In the genomic region with DNA sequence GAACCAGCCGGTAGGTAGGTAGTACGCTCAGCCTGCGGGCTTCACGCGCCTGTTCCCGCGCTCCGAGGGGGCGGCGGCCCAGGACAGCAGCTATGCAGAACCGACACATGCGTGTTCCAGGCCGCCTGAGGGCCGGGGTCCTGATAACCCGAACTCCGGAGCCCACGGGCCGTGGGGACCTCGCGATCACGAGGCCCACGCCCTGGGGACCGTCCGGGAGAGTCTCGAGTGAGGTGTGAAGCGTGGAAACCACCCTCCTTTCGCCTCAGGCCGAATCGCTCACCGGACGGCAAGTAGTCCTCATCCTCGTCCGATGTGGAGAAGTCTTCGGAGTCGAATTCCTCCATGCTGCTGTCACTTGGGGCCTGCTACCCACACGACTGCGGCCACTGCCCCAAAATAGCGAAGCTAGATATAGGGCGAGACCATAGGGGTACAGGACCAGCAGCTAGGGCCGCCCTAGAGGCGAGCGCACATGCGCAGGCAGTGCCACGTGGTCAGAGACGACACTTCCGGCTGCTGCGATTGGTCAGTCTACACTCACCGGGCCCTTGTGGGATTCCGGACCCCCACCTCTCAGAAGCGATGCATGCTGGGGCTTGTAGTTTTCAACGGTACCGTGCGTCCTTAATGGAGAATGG, we compare ENCODE assay signal across 8 mouse cellular contexts. TPM values are rescaled to one million over a fixed set of nuclear protein-coding genes. Genes with fewer than 3 reads are reported as not detected.
DNase-seq lines count a peak whose midpoint lies in the region; ATAC-seq and TF ChIP-seq lines count a peak whose summit lies in the region.

Gene Cfdp1 (minus strand): TSS at position 431 of the 641 bp plus-strand sequence.

- H3K9me3 ChIP-seq in megakaryocyte, embryonic 14.5 days: no peaks in the 10 kb centered on the region

- peak; percentile 100 for ATAC-seq in activated CD4-positive, CD25-positive, alpha-beta regulatory T cell, adult 4 months

- peak; percentile 97 for TF ChIP-seq POLR2A in cortical plate, adult 2 months (IDR thresholded peaks at IDR 0.05; ENCODE audit: extremely low read depth, insufficient read depth, low read length)

- H3K4me1 ChIP-seq in cortical plate, adult 2 months (ENCODE audit: control insufficient read depth, insufficient read depth, low read length): peaks cover 2% of the 10 kb centered on the region; the same call in 1 of the 2 replicates
- peaks cover 40% of the 10 kb centered on the region for H3K4me1 ChIP-seq in megakaryocyte, embryonic 14.5 days

- peaks cover 2% of the 10 kb centered on the region for H3K27me3 ChIP-seq in megakaryocyte, embryonic 14.5 days (replicated peaks)

- TF ChIP-seq CTCF in cortical plate, adult 2 months (IDR thresholded peaks at IDR 0.05; ENCODE audit: extremely low read depth, insufficient read depth, low read length): no peak

- H3K27ac ChIP-seq in cortical plate, adult 2 months (ENCODE audit: insufficient read depth, low read length): no peak within 1 kb of the TSS

- DNase-seq in gastrocnemius, adult 8-10 months (ENCODE audit: low spot score in 2 of 2): peak; percentile 90 to 92
- peak; percentile 95 for DNase-seq in hindlimb bud, embryonic 11.5 days (ENCODE audit: extremely low spot score, low read depth, low spot score)
- DNase-seq in left cerebral cortex, adult 8-10 months (ENCODE audit: low spot score in 2 of 2): peak; percentile 85 to 96
- DNase-seq in right cerebral cortex, postnatal 10 days (ENCODE audit: low spot score in 2 of 2): peak; percentile 98 to 99
- DNase-seq in urinary bladder, postnatal 25 days (ENCODE audit: low spot score): peak; percentile 91

- peaks cover 10% of the 10 kb centered on the region for H3K36me3 ChIP-seq in megakaryocyte, embryonic 14.5 days (replicated peaks; ENCODE audit: low read length)

- H3K4me3 ChIP-seq in cortical plate, adult 2 months (ENCODE audit: insufficient read depth, low read length): peak within 1 kb of the TSS; percentile 55
- H3K4me3 ChIP-seq in megakaryocyte, embryonic 14.5 days (replicated peaks): peak within 1 kb of the TSS; percentile 100

RNA-seq across cellular contexts. Expression of gene Cfdp1, which starts in this region (rescaled TPM):
- polyA plus RNA-seq in activated CD4-positive, CD25-positive, alpha-beta regulatory T cell, adult 4 months (2017; shearing (Covaris generic)): 100 to 1,000 TPM; 118 to 135 TPM
- 78.9 and 87.7 TPM in 2 replicates for polyA plus RNA-seq in cortical plate, adult 2 months (2012; rRNA removed)
- total RNA-seq in gastrocnemius, adult 8-10 months (2022): 10 to 100 TPM; 11.7 to 17.6 (median 14.7) TPM
- total RNA-seq in left cerebral cortex, adult 8-10 months (2022): 10 to 100 TPM; 67.7 to 86.2 (median 79.4) TPM
- 16.9 TPM in 1 of 2 replicates, not detected in the other for polyA plus RNA-seq in megakaryocyte, embryonic 14.5 days (2012; ENCODE audit: insufficient read depth, low replicate concordance)
